Mouse (Mus musculus) liver, adult 2 months (tissue): ENCODE measurements at regions not wholly inside any gene's neighbourhood (a gene's known extent, or its start where the extent isn't known, plus 50 kb on each side); places are given as distances from the start of the nearest gene placed in this dataset.

Experiments used
- CTCF ChIP-seq: fragments of 200-500 bp; IDR thresholded peaks from 2 replicates; pipeline ENCODE4 v1.5.1; 2011; ENCODE audit warnings: low read depth, low read length, control low read depth
- POLR2A ChIP-seq: fragments of 200-500 bp; IDR thresholded peaks from 2 replicates; pipeline ENCODE4 v1.6.1; 2011; ENCODE audit warnings: low read length, control low read depth; ENCODE audit not compliant: insufficient read depth; ENCODE audit errors: extremely low read depth

DNA sequence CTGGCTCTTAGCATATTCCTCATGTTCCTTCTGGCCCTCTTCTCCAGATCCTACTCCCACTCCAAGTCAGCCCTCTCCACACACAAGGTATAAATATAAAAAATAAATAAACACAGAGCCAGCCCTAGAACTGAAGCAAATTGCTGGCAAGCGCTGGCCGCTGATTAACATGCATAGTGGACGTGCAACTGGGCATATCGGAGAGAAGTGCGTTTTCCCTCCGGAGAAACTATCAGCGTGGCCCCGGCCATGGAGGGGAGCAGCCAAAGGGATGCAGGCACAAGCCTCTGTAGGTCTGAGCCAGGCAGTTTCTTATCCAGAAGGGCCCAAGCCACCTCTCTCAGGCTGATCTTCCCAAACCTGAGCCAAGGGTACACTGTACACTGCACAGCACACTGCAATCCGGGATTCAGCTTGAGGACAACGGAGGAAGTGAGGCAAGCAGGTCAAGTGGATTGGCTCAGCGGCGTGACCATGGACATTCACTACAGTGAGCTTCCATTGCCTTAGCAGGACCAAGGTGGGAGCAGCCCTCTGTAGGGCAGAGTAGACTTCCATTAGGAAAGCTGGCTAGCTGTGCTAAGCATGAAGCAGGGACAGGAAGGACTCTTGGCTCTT, 131.3 kb upstream of the Pja1 start:
- TF ChIP-seq CTCF (no peak), POLR2A (no peak)
